Mouse (Mus musculus): ENCODE measurements around the gene Washc4.

- TF ChIP-seq CTCF (IDR thresholded peaks at IDR 0.05; ENCODE audit: control insufficient read depth, insufficient read depth, insufficient replicate concordance, low read depth, low read length) (no peak), POLR2A (IDR thresholded peaks at IDR 0.05; ENCODE audit: control insufficient read depth, low read depth, low read length) (no peak)
These were observed 4.1 kb upstream of the Washc4 start for GRCm38 (mm10) chr10:83539311-83539980.
